9 mouse cellular contexts compared by ENCODE assay signal in the genomic region with DNA sequence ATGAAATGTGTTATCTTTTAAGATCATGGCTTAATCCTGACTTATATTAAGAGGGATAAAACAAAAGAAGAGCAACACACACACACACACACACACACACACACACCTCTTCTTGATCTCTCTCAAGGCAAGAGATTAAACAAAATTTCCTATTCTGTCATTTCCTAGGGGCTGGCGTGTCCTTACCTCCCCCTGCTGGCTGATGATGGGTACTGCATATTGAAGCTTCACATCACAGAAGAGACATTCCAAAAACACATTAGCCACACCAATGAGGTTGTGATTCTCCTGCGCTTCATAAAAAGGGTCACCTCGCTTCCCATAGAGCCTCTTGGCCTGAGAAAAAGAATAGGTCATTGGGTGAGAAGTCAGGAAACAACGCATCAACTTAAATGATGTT.
DNase-seq lines count a peak whose midpoint lies in the region; ATAC-seq lines count a peak whose summit lies in the region.
"Had no signal": no experiment of that assay in that cellular context is flagged by ENCODE, and none has a peak within 500 bp of the region (broad histone marks: within the 10 kb centered on the region; RNA-seq: fewer than 3 reads in every experiment).

No protein-coding gene starts in this region.

- WGBS in heart, embryonic 11.5 days (ENCODE audit: insufficient replicate concordance): 45% methylated on average over 4 of the region's 4 CpGs

- peaks cover 11% of the 10 kb centered on the region for H3K4me1 ChIP-seq in heart, embryonic 11.5 days (ENCODE audit: control insufficient read depth, insufficient read depth, low read length)
- H3K4me1 ChIP-seq: lung, embryonic 15.5 days had no signal

- ATAC-seq in heart, embryonic 11.5 days (replicated peaks; ENCODE audit: insufficient number of reproducible peaks, low FRiP score, low TSS enrichment): no peak

- no peak overlapping the region for H3K4me2 ChIP-seq in heart, embryonic 11.5 days
- H3K4me2 ChIP-seq: lung, embryonic 15.5 days had no signal

- no peaks in the 10 kb centered on the region for H3K9me3 ChIP-seq in heart, embryonic 11.5 days (replicated peaks; ENCODE audit: control insufficient read depth, low read length)
- H3K9me3 ChIP-seq: lung, embryonic 15.5 days had no signal

- intact Hi-C loops in heart, postnatal 10 days (cut with DNase I): loop anchor here (2.0 kb wide), 1 partner anchor 487 kb away; no protein-coding TSS in a partner anchor

- H3K27ac ChIP-seq in heart, embryonic 11.5 days (ENCODE audit: low read depth, low read length): no peak overlapping the region
- H3K27ac ChIP-seq: lung, embryonic 15.5 days had no signal

- H3K4me3 ChIP-seq in heart, embryonic 11.5 days (ENCODE audit: low read depth, low read length): no peak overlapping the region
- H3K4me3 ChIP-seq: lung, embryonic 15.5 days had no signal

- H3K9ac ChIP-seq in heart, embryonic 11.5 days (ENCODE audit: low read depth, low read length): no peak overlapping the region
- H3K9ac ChIP-seq: lung, embryonic 15.5 days had no signal

- peak; percentile 59 to 65 for DNase-seq in heart, postnatal 10 days
- peak; percentile 79 for DNase-seq in CD4-positive helper T cell, adult 2 months (ENCODE audit: low read depth, low spot score)
- DNase-seq in ZHBTc4 (ENCODE audit: low read depth, low spot score): peak; percentile 76
- peak; percentile 83 for DNase-seq in embryo, embryonic 10 days (ENCODE audit: low spot score)
- peak; percentile 59 for DNase-seq in kidney, postnatal 14 days
- DNase-seq in mesoderm, embryonic 11.5 days (ENCODE audit: low read depth, low spot score): peak; percentile 56
- DNase-seq in thymus, postnatal 14 days: peak; percentile 66

- no peaks in the 10 kb centered on the region for H3K27me3 ChIP-seq in heart, embryonic 11.5 days (ENCODE audit: control insufficient read depth, insufficient read depth, low read length)
- H3K27me3 ChIP-seq: lung, embryonic 15.5 days had no signal

- H3K36me3 ChIP-seq in heart, embryonic 11.5 days (ENCODE audit: control insufficient read depth, insufficient read depth, low read length): peaks cover 21% of the 10 kb centered on the region
